Mouse (Mus musculus) midbrain, embryonic 11.5 days (tissue): Measurements from ENCODE around the gene Dnah2. TPM values are rescaled to one million over a fixed set of nuclear protein-coding genes. Genes with fewer than 3 reads are reported as not detected.

Source experiments
- ATAC-seq: fragments of 200-750 bp; cut with Nextera tagmentation; 2 replicates; pipeline ENCODE4 v1.8.0; 2017; ENCODE audit warnings: moderate TSS enrichment, moderate library complexity; ENCODE audit not compliant: low FRiP score
- DNase-seq: peaks from one replicate; pipeline ENCODE4 v3.0.0; 2015; ENCODE audit warnings: low spot score; ENCODE audit errors: missing footprints
- H3K27ac ChIP-seq: fragments of 300-500 bp; sonication (generic); 2 replicates; pipeline ENCODE4 v1.5.1; 2014; ENCODE audit warnings: low read depth, low read length
- H3K27me3 ChIP-seq: fragments of 300-500 bp; sonication (generic); 2 replicates; pipeline ENCODE4 v1.6.1; 2014; ENCODE audit warnings: mild to moderate bottlenecking, low read length, moderate library complexity, mixed read lengths; ENCODE audit not compliant: control insufficient read depth, insufficient read depth
- H3K36me3 ChIP-seq: fragments of 300-500 bp; sonication (generic); 2 replicates; pipeline ENCODE4 v1.6.1; 2014; ENCODE audit warnings: mild to moderate bottlenecking, low read length, moderate library complexity, mixed read lengths; ENCODE audit not compliant: control insufficient read depth, insufficient read depth
- H3K4me1 ChIP-seq: fragments of 300-500 bp; sonication (generic); 2 replicates; pipeline ENCODE4 v1.6.1; 2014; ENCODE audit warnings: low read length; ENCODE audit not compliant: control insufficient read depth, insufficient read depth
- H3K4me2 ChIP-seq: fragments of 300-500 bp; sonication (generic); 2 replicates; pipeline ENCODE4 v1.6.1; 2014; ENCODE audit warnings: mild to moderate bottlenecking, moderate library complexity
- H3K4me3 ChIP-seq: fragments of 300-500 bp; sonication (generic); 2 replicates; pipeline ENCODE4 v1.5.1; 2014; ENCODE audit warnings: low read depth, low read length
- H3K9ac ChIP-seq: fragments of 300-500 bp; sonication (generic); 2 replicates; pipeline ENCODE4 v1.6.1; 2014; ENCODE audit warnings: low read length
- H3K9me3 ChIP-seq: fragments of 300-500 bp; sonication (generic); 2 replicates; pipeline ENCODE4 v1.6.1; 2016; ENCODE audit warnings: low read length; ENCODE audit not compliant: control insufficient read depth
- WGBS: fragments of 180-500 bp; shearing (Covaris S2); extraction: QIAGEN DNeasy Blood & Tissue Kit; methylation state at CpG from one replicate; pipeline ENCODE4 v1.1.7; 2014; 5-methylcytosine and 5-hydroxymethylcytosine counted together
- polyA plus RNA-seq: library from polyadenylated mRNA; unstranded; fragments of >200 nt; fragmentation: Nextera tagmentation; extraction: Ambion mirVana; gene quantifications from 2 replicates; pipeline ENCODE4 v1.2.1, GENCODE M21; 2014

Gene Dnah2
- polyA plus RNA-seq, 1 experiment from 2014 or later, result 1.00 TPM

- H3K4me2 ChIP-seq, result no peak overlapping the region
- H3K27me3 ChIP-seq, result no peaks in the 10 kb centered on the region
- no peak overlapping the region for H3K9ac ChIP-seq
- no peaks in the 10 kb centered on the region for H3K9me3 ChIP-seq
- H3K27ac ChIP-seq, result no peak overlapping the region
- ATAC-seq (no peak), DNase-seq (no peak)
- H3K4me1 ChIP-seq, result no peaks in the 10 kb centered on the region
- H3K4me3 ChIP-seq, result no peak overlapping the region
- 87% methylated on average over 10 of the region's 10 CpGs for WGBS
- no peaks in the 10 kb centered on the region for H3K36me3 ChIP-seq
Measured at GRCm38 (mm10) chr11:69476802-69477201, 72.1 kb downstream of the Dnah2 start.

- no peak for ATAC-seq
- 66% methylated on average over 5 of the region's 5 CpGs for WGBS
Measured at GRCm38 (mm10) chr11:69474737-69475136, 74.2 kb downstream of the Dnah2 start.

GRCm38 (mm10) chr11:69472687-69473086 is 76.2 kb downstream of the Dnah2 start:
- H3K4me2 ChIP-seq, result no peak overlapping the region
- H3K27me3 ChIP-seq, result no peaks in the 10 kb centered on the region
- H3K4me3 ChIP-seq, result no peak overlapping the region
- no peaks in the 10 kb centered on the region for H3K9me3 ChIP-seq
- WGBS, result 74% methylated on average over 5 of the region's 5 CpGs
- no peak overlapping the region for H3K9ac ChIP-seq
- H3K27ac ChIP-seq, result no peak overlapping the region
- H3K4me1 ChIP-seq, result no peaks in the 10 kb centered on the region
- DNase-seq (no peak), ATAC-seq (no peak)
- H3K36me3 ChIP-seq, result no peaks in the 10 kb centered on the region

More at GRCm38 (mm10) chr11:69474737-69475136, 74.2 kb downstream of the Dnah2 start:
- Histone ChIP-seq H3K4me2 (no peak overlapping the region), H3K9me3 (no peaks in the 10 kb centered on the region), H3K27me3 (no peaks in the 10 kb centered on the region), H3K27ac (no peak overlapping the region), H3K9ac (no peak overlapping the region), H3K4me1 (no peaks in the 10 kb centered on the region), H3K36me3 (no peaks in the 10 kb centered on the region), H3K4me3 (no peak overlapping the region)
- DNase-seq, result no peak

GRCm38 (mm10) chr11:69471491-69471890 is 77.4 kb downstream of the Dnah2 start:
- H3K4me1 ChIP-seq, result no peaks in the 10 kb centered on the region
- 21% methylated on average over 8 of the region's 8 CpGs for WGBS
- no peak overlapping the region for H3K4me2 ChIP-seq
- H3K4me3 ChIP-seq, result no peak overlapping the region
- H3K9ac ChIP-seq, result no peak overlapping the region
- ATAC-seq (no peak), DNase-seq (no peak)
- no peak overlapping the region for H3K27ac ChIP-seq
- H3K36me3 ChIP-seq, result no peaks in the 10 kb centered on the region
- H3K9me3 ChIP-seq, result no peaks in the 10 kb centered on the region
- H3K27me3 ChIP-seq, result no peaks in the 10 kb centered on the region

- Histone ChIP-seq H3K9ac (no peak overlapping the region), H3K27me3 (no peaks in the 10 kb centered on the region), H3K4me2 (no peak overlapping the region), H3K4me1 (no peaks in the 10 kb centered on the region), H3K4me3 (no peak overlapping the region), H3K9me3 (no peaks in the 10 kb centered on the region), H3K27ac (no peak overlapping the region), H3K36me3 (no peaks in the 10 kb centered on the region)
- DNase-seq (no peak), ATAC-seq (no peak)
- 88% methylated on average over 9 of the region's 9 CpGs for WGBS
Measured at GRCm38 (mm10) chr11:69469301-69469700, 79.6 kb downstream of the Dnah2 start.

GRCm38 (mm10) chr11:69463996-69464395 is 84.9 kb downstream of the Dnah2 start:
- no peaks in the 10 kb centered on the region for H3K9me3 ChIP-seq
- no peak overlapping the region for H3K27ac ChIP-seq
- H3K36me3 ChIP-seq, result no peaks in the 10 kb centered on the region
- no peak overlapping the region for H3K9ac ChIP-seq
- ATAC-seq (no peak), DNase-seq (no peak)
- no peaks in the 10 kb centered on the region for H3K4me1 ChIP-seq
- H3K27me3 ChIP-seq, result no peaks in the 10 kb centered on the region
- no peak overlapping the region for H3K4me2 ChIP-seq
- no peak overlapping the region for H3K4me3 ChIP-seq
- 93% methylated on average over 7 of the region's 7 CpGs for WGBS

- Histone ChIP-seq H3K4me1 (peaks cover 6% of the 10 kb centered on the region; the same call in 1 of the 2 replicates), H3K9ac (no peak overlapping the region), H3K9me3 (no peaks in the 10 kb centered on the region), H3K27ac (no peak overlapping the region), H3K4me2 (no peak overlapping the region), H3K4me3 (no peak overlapping the region), H3K27me3 (no peaks in the 10 kb centered on the region), H3K36me3 (no peaks in the 10 kb centered on the region)
- no peak for ATAC-seq
- no peak for DNase-seq
- WGBS, result 86% methylated on average over 5 of the region's 5 CpGs
Measured at GRCm38 (mm10) chr11:69461568-69461967, 87.3 kb downstream of the Dnah2 start.

- Histone ChIP-seq H3K9ac (no peak overlapping the region), H3K9me3 (no peaks in the 10 kb centered on the region), H3K4me3 (no peak overlapping the region), H3K27me3 (no peaks in the 10 kb centered on the region), H3K36me3 (no peaks in the 10 kb centered on the region), H3K4me1 (peaks cover 6% of the 10 kb centered on the region; the same call in 1 of the 2 replicates), H3K4me2 (no peak overlapping the region), H3K27ac (no peak overlapping the region)
- no peak for ATAC-seq
- WGBS, result 80% methylated on average over 4 of the region's 4 CpGs
- DNase-seq, result no peak
Measured at GRCm38 (mm10) chr11:69459883-69460282, 89.0 kb downstream of the Dnah2 start.

GRCm38 (mm10) chr11:69457006-69457579 is 91.8 kb downstream of the Dnah2 start:
- H3K36me3 ChIP-seq, result no peaks in the 10 kb centered on the region
- no peak overlapping the region for H3K4me2 ChIP-seq
- H3K27ac ChIP-seq, result no peak overlapping the region
- ATAC-seq (no peak), DNase-seq (no peak)
- H3K4me1 ChIP-seq, result peaks cover 8% of the 10 kb centered on the region
- H3K27me3 ChIP-seq, result no peaks in the 10 kb centered on the region
- H3K9me3 ChIP-seq, result no peaks in the 10 kb centered on the region
- peak overlapping the region; percentile 4; the same call in 1 of the 2 replicates for H3K9ac ChIP-seq
- 18% methylated on average over 6 of the region's 6 CpGs for WGBS
- H3K4me3 ChIP-seq, result no peak overlapping the region
